Mouse (Mus musculus) lung, adult 2 months (tissue): ENCODE measurements around the gene Rhot2.

Source experiments
- CTCF ChIP-seq: fragments of 200-500 bp; IDR thresholded peaks from 2 replicates; pipeline ENCODE4 v1.5.1; 2011; ENCODE audit warnings: mild to moderate bottlenecking, low read length, control low read depth; ENCODE audit not compliant: insufficient read depth
- POLR2A ChIP-seq: fragments of 200-500 bp; IDR thresholded peaks from 2 replicates; pipeline ENCODE4 v1.6.1; 2011; ENCODE audit warnings: low read depth, mild to moderate bottlenecking, control low read depth, low read length, borderline replicate concordance; ENCODE audit errors: extremely low read depth

GRCm38 (mm10) chr17:25880913-25881641, 36.4 kb upstream of the Rhot2 start:
- TF ChIP-seq CTCF (no peak), POLR2A (no peak)
